Mouse (Mus musculus) urinary bladder, postnatal 25 days (tissue): Measurements from ENCODE around the gene Tjp1.

Experiments used
- DNase-seq: peaks from one replicate; pipeline ENCODE4 v3.0.0; 2022; ENCODE audit warnings: low spot score

Gene Tjp1

DNA sequence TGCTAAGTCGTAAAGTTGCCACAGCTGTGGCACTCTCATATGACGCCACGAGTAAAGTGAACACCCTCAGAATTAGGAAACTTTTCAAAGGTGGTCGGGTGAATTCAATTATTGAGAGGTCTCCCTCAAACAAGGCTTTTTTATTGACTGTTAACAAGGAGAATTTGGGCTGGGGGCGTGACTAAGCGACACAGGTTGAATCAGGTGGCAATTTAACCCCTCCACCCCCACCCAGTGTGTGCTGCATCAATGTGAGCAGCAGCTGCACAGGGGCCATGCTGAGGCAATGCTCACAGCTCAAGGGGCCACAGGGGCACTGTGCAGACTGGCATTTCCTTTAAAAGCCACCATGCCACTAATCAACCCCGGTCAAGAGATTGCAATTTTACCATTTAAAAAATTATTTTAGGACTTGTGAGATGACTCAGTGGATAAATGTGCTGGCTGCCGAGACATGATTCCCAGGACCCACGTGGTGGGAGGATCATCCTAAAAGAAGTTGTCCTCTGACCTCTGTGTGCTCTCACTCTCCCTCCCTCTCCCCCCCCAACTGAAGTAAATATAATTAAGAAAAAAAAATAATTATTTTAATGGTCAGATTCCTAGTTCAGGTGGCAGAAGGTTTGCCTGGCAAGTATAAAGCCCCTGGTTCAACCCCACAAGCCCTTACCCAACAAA lies 96.4 kb downstream of the Tjp1 start:
- DNase-seq: no peak

DNA sequence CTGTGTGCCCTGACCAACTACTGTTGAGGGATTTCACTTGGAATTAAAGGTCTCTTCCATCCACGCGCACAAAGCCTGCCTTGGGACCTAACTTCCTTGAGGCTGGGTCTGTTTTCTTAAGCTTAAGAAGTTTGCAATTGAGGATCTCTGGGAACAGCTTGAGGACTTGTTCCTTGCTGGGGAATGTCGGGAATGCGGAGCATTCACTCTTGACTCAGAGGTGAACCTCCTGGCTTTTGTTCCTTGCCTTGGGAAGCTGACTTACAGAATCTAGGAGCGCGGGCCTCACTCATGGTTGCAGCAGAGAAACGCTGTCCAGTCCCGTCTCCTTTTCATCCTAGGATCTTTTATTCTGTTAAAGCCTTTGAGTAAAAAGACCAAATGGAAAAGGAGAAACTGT lies 97.2 kb downstream of the Tjp1 start:
- DNase-seq: no peak

DNA sequence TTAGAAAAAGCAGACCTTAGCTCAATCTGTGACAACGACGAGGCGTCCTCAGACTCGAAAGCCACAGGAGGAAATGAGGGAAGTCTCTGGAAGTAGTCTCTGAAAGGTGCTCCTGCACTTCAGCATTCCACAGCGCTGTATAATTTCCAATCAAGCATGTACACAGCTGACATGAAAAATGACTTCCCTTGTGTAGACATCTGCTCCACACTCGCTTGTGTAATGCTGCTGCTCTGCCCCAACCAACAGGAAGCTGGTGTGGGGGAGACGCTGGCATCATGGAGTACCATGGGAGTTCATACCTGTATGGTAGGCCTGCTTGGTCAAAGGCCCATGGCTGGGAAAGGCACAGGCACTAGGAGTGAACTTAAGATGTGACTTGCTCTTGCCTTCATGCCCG lies 103.1 kb downstream of the Tjp1 start:
- no peak for DNase-seq

DNA sequence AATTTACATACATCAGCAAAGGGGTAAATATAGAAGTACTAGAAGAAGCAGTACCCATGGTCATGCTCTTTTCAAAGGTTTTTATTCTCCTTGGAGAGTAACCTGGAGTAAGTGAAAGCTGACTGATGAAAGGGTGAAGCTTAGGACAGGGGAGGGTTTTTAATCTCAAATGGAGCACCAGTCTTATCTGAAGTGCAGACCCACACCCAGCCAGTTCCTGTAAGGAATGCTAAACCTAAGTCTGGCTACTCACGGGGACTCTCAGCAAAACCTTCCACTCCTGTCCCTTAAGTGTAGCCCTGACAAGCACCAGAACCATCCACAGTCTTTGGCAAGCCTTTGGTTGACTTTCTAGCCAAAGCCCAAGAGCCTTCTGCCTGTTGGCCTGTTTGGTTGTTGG lies 105.1 kb downstream of the Tjp1 start:
- DNase-seq: no peak

DNA sequence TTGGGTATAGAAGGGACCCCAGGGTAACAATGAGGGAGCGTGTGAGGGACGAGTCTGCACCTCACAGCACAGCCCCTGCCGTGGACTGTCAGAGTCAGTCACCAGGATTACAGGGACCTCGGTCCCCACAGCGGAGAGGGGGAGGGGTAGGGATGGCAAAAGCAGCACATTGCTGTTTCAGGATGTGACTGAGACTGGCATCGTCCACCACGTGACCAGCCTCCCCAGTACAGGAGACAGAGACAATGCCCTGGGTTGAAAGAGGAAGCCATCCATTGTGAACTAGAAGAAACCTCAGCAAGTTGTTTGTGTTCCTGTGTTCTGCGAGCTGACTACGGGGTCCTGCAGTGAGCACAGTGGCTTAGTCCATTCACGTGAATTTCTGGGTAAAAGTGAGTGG lies 106.1 kb downstream of the Tjp1 start:
- no peak for DNase-seq

DNA sequence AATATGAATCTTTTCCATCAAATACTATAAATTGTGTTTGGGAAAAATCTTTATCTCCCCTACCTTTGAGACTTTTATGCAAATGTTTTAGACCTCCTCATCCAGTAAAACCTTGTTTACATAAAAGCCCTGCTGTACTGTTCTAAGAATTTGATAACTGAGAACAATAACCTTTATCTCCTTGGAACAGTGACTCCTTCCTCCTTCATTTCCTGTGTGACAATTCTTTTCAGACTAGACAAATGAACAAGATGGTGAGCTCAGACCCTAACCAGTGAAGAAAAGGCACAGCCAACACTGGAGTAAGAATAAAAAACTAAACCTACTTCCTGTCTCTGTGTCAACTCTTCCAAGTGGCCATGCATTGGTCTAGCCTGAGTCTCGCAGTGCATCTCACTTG lies 107.7 kb downstream of the Tjp1 start:
- no peak for DNase-seq

DNA sequence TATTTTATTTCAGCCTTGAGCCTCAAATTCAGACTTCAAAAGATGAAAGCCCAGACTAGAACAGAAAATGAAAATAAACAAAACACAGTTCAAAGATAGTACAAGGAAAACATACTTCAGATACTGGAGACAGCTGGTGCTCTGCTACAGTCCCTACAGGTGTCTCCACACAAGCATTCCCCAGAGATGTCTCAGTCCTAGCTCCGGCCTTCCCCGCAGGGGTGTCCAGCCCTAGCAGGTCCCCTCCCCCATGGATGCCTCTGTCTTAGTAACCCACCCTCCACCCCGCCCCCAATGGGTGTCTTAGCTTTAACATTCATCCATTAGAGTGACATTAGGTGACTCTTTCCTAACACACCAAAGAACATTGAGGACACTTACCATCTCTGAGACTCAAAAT lies 108.6 kb downstream of the Tjp1 start:
- DNase-seq: no peak

DNA sequence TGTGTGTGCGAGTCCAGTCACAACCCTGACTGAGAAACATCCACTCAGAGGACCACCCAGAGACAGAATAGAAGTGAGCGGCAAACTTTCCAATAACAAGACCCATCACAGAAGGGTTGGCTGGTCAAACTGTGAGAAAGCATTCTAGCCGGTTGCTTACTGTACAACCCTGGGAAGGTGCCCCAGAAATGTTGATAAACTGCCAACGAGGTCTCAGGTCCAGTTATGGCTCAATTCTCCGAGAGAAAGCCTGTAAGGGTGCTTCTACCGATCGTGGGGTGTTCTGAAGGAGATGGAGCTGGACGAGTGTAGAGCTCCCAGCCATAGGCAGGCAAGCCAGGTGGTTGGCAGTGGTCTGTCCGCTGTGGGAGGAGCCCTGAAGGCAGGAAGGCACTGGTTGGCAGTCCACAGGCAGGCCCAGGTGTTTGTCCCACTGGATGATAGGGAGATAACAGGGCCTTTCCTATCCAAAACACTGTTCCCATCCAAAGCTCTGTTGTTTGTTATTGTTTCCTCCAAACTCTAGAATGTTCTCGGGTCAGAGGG lies 109.1 kb downstream of the Tjp1 start:
- no peak for DNase-seq

DNA sequence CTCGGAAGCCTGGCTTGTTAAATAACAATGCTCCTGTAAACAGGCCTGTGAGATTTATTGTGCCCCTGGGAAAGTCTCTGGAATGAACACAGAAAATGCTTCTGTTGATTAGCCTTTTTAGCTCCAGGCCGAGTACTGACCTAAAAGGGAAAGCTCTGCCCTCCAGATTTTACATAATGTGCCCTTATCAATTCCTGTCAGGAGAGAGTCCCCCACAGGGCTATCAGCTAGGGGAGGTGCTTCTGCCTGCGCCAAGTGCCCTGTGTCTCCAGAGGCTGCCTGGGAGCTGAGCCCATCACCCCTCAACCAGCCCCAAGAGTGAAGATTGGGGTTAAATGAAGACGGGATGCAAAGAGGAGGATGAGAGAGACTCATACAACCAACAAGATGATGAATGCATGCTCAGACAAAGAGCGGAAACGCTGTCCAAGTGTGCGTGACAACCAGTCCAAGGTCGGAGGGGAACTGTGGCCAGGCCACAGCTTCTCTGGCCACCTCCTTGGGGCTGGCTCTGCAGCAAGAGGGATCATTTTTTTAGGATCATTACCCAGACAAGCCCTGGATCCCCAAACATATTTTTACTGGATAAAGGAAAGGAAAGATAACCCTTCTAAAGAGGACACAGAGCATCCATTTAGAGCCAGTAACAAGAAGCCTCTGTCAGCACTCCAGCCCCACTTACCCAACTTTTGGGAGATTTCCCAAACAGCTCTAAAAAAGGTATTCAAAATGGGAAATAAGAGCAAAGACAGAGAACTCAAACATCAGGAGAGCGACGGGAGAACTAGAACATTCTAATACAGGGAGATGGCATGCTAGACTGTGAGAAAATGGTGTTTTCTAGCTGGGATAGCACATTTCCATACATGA lies 110.1 kb downstream of the Tjp1 start:
- no peak for DNase-seq

DNA sequence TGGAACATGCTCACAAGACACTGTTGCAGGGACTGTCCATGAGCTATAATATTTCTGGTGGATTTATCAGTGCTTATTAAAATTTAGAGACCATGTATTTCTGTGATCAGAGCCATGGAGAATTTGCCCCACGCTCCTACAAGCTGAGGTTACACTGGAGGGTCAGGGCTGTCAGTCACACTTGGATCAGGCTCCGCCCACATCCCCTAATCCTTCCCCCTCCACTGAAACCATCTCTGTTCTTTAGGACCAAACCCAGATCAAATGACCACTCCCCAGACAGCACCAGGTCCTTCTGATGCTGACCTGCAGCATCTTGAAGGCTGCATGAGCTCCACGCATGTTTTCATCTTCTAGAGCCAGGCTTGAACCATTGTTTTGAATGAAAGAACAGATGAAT lies 111.1 kb downstream of the Tjp1 start:
- DNase-seq: no peak

DNA sequence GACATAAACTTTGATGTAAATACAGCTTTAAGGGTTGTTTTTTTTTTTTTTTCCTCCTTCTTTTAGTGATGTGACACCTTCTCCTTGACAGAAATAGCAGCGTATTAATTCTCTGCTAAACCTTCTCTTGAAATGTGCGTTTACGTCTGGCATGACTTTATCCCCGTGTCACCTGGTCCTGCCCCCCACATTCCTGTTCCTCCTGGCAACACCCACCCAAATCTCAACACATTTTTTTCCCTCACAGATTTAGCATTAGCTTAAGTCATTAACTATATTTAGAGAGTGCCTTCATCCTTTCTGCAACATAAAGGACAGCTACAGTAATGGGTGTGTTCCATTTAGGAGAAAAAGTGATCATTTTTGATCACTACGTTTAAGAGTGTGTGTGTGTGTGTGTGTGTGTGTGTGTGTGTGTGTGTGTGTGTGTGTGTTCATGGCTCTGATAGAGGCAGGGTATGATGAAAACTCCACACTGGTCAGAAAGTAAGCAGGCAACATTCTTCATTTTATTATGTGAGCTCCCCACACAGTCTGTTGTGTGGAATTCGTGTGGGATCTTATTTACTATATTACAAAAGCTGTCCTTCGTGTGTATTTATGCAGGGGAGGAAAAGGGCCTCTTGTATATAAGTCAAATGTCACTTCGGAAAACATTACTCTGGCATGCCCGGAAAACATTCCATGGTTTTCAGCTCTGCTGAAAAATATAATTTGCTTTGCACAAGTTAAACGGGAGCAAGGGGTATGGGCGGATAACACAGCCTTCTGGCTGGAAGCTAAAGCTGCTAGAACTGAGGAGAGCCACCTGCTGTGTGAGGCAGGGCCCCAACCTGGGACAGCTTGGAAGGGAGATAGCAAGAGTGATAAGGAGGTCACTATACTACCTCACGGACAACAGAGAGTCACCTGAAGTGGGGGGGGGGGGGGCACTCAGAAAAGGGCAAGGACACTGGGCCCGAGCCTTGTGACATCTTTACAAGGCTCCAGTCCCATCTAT lies 113.3 kb downstream of the Tjp1 start:
- no peak for DNase-seq

DNA sequence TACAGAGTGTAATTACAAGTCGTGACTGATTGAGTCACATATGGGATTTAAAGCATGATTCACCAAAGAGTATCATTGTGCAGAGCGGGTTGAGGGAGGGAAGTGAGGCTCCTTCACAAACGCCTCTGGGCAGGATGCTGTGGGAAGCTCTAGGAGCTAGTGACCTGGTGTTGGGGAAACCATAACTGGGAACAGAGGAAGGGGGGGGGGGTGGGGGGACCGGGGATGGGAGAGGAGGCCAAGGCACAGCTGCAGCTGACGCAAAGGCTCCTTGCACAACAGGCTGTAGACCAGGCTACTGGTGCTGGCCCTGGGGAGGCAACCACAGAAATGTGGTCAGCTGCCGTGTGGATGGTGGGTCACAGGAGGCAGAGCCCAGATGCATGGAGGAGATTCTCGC lies 116.9 kb downstream of the Tjp1 start:
- no peak for DNase-seq

DNA sequence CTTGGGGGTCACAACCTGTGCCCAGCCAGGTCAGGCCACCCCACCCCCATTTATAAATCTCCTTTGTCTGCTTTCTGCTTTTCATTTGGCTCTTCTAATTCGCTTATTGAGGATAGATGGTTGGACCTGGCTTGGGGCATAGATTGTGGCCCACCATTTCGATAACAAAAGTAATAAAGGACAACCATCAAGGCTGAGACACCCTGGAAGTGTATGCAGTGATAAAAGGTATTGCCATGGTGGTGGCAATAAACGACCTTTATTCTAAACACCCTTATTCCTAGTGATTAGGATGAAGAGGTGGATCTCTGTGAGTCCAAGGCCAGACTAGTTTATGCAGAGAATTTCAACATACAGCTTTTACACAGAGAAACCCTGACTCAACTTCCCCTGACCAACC lies 121.2 kb downstream of the Tjp1 start:
- no peak for DNase-seq

DNA sequence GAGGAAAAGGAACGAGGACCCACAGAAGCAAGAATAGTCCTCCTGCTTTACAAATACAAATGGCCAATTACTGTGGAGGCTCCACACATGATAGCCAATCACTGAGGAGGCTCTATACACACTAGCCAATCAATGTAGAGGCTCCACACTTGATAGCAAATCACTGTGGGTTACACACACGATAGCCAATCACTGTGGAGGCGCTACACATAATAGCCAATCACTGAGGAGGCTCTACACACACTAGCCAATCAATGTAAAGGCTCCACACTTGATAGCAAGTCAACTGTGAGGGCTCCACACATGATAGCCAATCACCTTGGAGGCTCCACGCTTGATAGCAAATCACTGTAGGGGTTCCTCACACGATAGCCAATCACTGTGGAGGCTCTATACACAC lies 125.1 kb downstream of the Tjp1 start:
- DNase-seq: no peak

DNA sequence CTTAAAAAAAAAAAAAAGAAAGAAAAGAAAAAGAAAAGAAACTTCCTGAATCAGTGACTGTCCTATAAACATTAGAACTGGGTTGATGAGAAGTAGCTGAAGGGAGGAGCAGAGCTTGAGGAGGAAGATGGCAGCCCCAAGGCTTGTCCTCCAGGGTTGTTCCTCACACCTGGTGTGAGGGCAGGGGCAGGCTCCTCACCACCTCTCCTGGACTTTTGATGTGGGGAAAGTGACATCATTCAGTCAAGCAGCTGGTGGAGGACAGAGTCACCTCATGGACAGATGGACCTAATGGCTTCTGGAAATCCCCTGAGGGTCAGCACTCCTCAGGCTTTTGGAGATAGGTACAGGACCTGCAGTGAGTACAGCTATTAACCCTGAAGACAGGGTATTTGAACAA lies 126.0 kb downstream of the Tjp1 start:
- no peak for DNase-seq

DNA sequence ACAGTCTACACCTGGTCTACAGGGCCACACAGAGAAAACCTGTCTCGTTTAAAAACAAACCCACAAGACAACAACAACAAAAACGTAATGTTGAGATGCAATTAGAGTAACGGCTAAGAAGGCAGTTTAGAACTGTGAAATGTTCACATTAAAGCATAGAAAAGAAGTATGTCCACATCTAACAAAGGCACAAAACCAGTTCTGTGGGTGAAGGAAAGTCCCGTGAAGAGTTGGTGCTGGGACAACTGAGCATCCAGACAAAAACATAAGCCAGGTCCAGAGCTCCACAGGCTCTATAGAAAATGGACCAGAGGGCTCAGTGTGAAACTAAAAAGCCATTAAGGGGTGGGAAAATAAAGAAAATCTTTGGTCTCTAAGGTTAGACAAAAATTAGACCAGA lies 131.7 kb downstream of the Tjp1 start:
- no peak for DNase-seq

DNA sequence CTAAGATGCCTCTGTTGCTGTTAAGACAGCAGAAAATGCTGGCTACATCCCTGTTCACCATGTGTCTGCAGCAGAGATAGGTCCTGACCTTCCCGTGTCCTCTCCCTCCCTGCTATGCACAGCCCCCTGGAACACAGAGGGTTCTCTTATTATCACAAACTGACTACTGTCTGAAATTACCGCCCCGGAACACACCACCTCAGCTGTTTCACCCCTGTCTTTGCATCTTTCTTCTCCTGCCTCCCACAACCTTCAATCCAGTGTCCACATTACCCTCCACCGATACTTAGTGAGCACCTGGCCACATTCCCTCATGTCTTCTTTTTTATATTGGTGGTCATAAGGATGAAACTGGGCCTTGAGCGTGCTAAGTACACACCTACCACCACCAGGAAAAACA lies 132.4 kb downstream of the Tjp1 start:
- DNase-seq: no peak

DNA sequence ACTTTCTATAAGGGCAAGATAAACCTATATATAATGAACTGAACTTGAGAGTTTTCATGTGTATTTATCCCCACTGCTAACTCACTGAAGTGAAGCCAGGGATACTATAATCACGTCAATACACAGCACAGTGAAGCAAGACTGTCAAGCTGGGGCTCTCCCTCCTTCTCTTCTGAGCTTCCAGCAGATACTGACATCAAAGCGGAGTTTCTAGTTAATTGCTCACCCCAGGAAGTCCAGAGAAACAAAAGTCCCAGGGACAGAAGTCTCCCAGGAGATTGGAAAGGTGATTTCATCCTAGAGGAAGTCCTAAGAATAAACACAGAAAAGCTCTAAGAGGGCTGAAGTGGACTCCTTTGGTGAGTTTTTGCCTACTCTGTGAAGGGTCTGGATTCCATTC lies 132.9 kb downstream of the Tjp1 start:
- DNase-seq: no peak

DNA sequence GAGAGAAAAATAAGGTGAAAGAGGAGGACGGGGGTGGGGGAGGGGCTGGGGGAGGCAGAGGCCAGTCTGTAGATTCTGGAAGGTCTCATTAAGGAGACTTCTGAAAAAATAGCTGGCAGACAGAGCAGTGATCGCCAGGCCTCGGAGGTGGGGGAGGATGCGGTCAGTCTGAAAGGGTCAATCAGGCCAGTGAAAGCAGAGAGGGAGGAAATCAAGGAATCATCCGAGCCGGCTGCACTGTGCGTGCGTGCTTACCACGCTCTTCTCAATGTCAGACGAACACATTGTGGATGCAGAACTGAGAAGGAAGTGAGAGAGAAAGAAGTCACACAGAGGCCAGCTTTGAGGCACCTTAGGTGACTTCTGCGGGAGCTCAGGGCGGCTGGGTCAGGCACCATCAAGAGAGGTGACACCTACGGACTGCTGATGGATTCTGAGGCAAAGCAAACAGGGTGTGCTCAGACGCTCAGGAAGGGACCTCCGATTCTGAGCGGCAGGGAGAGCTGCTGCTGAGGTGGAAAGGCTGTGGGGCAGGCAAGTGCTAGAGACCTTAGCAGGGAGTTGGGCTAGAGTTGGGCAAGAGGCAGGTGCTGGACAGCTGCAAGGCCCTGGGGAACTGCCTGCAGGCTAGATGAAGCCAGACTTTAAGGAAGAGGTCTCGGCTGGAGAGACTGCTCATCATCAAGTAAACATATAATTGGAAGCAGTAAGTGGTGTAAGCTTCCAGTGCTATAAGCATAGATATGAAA lies 133.7 kb downstream of the Tjp1 start:
- no peak for DNase-seq

DNA sequence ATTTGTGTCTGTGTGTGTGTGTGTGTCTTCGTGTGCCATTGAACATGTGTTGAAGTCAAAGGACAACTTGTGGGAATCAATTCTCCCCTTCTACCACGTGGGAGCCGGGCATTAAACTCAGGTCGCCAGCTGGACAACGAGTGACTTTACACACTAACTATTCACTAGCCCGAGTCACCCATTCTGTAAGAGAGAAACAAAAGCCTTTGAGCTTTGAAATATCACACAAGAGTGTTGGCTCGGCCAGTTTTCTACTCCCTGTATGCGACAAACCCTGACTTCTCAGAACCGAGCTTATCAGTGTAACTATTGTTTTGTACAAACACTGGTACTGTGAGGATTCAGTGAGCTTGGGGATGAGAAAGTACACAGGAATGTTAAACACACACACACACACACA lies 134.6 kb downstream of the Tjp1 start:
- DNase-seq: no peak

DNA sequence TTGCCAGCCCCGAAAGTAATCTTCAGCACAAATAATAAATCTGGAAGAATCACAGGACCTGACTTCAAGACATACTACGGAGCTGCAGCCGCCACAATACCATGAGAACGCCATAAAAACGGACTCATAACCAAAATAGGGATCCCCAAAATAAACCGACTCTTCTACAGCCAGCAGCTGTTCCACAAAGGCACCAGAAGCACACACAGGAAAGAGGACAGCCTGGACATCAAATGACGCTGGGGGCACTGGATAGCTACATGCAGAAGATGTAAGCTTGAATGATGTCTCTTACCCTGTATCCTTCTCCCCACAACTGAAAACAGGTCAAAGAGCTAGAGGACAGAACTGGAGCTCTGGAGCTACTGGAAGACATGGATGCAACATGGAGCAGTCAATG lies 138.0 kb downstream of the Tjp1 start:
- no peak for DNase-seq
